Mouse (Mus musculus) forebrain, embryonic 14.5 days (tissue): ENCODE results near the gene Sowaha. TPM values are rescaled to one million over a fixed set of nuclear protein-coding genes. Genes with fewer than 3 reads are reported as not detected.
A peak's percentile ranks its signal among the peaks of the same experiment; 100 is the strongest.

ENCODE experiments used
- ATAC-seq: fragments of 200-750 bp; cut with Nextera tagmentation; 2 replicates; pipeline ENCODE4 v1.8.0; 2017; ENCODE audit warnings: mild to moderate bottlenecking, moderate library complexity
- DNase-seq: peaks from one replicate; pipeline ENCODE4 v3.0.0-alpha.2; 2015; ENCODE audit warnings: low spot score
- H3K27ac ChIP-seq: fragments of 300-500 bp; sonication (generic); 2 replicates; pipeline ENCODE4 v1.5.1; 2014; ENCODE audit warnings: low read depth, mild to moderate bottlenecking, control low read depth, low read length, moderate library complexity
- H3K27me3 ChIP-seq: fragments of 300-500 bp; sonication (generic); replicated peaks from 2 replicates; pipeline ENCODE4 v1.6.1; 2014; ENCODE audit warnings: low read length, control low read depth, mixed read lengths; ENCODE audit not compliant: control insufficient read depth, insufficient read depth
- H3K36me3 ChIP-seq: fragments of 300-500 bp; sonication (generic); 2 replicates; pipeline ENCODE4 v1.6.1; 2014; ENCODE audit warnings: low read length, control low read depth; ENCODE audit not compliant: control insufficient read depth, insufficient read depth
- H3K4me1 ChIP-seq: fragments of 300-500 bp; sonication (generic); 2 replicates; pipeline ENCODE4 v1.6.1; 2014; ENCODE audit warnings: antibody characterized with exemption, low read length, control low read depth; ENCODE audit not compliant: control insufficient read depth, insufficient read depth
- H3K4me2 ChIP-seq: fragments of 300-500 bp; sonication (generic); 2 replicates; pipeline ENCODE4 v1.6.1; 2014; ENCODE audit warnings: mild to moderate bottlenecking, control low read depth, low read length
- H3K4me3 ChIP-seq: fragments of 300-500 bp; sonication (generic); 2 replicates; pipeline ENCODE4 v1.5.1; 2014; ENCODE audit warnings: low read depth, low read length, control low read depth
- H3K9ac ChIP-seq: fragments of 300-500 bp; sonication (generic); 2 replicates; pipeline ENCODE4 v1.6.1; 2014; ENCODE audit warnings: mild to moderate bottlenecking, low read length, control low read depth, moderate library complexity
- H3K9me3 ChIP-seq: fragments of 300-500 bp; sonication (generic); replicated peaks from 2 replicates; pipeline ENCODE4 v1.6.1; 2016; ENCODE audit warnings: low read length, control low read depth, mixed read lengths; ENCODE audit not compliant: control insufficient read depth
- WGBS: fragments of 180-500 bp; shearing (Covaris S2); extraction: QIAGEN DNeasy Blood & Tissue Kit; methylation state at CpG from one replicate; pipeline ENCODE4 v1.1.7; 2014; 5-methylcytosine and 5-hydroxymethylcytosine counted together
- polyA plus RNA-seq: library from polyadenylated mRNA; unstranded; fragments of >200 nt; fragmentation: Nextera tagmentation; extraction: Ambion mirVana; gene quantifications from 2 replicates; pipeline ENCODE4 v1.2.1, GENCODE M21; 2014

Sowaha gene
- polyA plus RNA-seq, 1 experiment from 2014 or later = 1.2 TPM

DNA sequence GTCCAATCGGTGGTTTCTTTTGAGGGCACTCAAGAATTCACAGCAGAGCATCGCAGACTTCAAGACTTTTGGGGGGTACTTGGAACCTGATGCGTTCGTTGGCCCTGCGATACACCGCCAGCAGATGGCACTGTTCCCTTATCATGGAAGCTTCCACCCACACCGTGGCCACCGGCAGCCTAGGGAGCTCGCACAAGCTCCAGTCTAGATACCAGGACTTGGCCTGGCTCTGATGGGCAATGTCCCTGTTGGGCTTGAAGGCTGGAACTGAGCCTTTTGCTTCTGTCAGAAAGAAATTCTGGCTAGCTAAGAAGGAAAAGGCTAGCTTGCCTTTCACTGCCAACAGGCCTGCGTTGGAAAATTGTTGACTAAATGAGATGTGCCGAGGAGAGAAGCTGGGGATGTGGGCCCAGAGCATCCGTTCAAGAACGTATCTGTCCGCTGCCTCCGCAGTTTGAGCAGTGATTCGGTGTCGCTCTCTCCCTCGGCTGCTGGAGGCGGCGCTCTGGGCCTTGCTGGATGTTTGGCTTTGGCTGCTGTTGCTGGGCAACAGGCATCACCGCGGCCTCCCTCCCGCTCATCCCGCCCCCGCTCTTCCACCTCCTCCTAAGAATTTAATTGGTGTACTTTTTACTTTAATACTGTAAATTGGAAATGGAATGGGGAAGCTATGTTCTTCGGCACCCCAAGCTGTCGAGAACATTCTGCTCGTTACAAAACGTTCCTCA lies 9.9 kb downstream of the Sowaha start, which contains the start of gene Gm9837:
Gm9837 (minus strand) TSS at position 512 of the 728 bp plus-strand sequence.
- peak within 1 kb of the TSS; percentile 44; the same call in 1 of the 2 replicates for H3K9ac ChIP-seq
- no peaks in the 10 kb centered on the region for H3K36me3 ChIP-seq
- peaks cover 17% of the 10 kb centered on the region for H3K4me1 ChIP-seq
- no peaks in the 10 kb centered on the region for H3K9me3 ChIP-seq
- WGBS = 1% methylated on average over 29 of the region's 29 CpGs
- peak within 1 kb of the TSS; percentile 2; the same call in 1 of the 2 replicates for H3K27ac ChIP-seq
- ATAC-seq = peak; percentile 89
- peak within 1 kb of the TSS; percentile 10 for H3K4me3 ChIP-seq
- peaks cover 16% of the 10 kb centered on the region for H3K27me3 ChIP-seq
- H3K4me2 ChIP-seq = peak within 1 kb of the TSS; percentile 48
- DNase-seq = peak; percentile 96

DNA sequence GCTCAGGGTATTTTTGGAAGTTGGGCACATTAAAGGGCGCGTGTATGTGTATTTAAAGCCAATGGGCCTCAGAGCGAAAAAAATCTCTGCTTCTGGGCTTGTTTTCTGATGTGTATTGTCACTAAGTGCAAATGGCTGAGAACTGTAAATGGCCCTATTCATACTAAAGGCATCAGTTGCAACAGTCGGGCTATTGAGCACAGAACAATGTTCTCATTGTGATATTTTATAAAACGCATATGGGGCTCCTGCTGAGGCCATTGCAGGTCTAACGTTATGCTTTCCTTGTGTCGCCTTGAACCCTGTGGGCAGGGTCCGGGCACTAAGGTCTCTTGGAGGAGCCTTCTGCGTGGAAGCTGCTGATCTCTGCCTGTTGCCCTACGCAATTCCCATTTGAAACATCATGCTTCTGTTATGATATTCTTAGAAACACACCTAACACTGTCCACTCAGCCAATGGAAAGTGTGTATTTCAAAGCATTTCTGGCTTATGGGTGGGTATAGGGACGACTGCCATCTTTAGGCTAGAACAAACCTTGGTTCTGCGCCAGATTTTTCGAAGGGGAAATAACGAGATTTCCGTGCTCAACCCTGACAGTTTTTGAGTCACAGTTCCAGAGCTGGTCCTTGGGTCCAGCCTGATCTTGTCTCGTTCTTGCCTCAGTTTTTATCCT lies 10.6 kb downstream of the Sowaha start:
- H3K27me3 ChIP-seq = peaks cover 23% of the 10 kb centered on the region
- no peaks in the 10 kb centered on the region for H3K9me3 ChIP-seq
- ATAC-seq (peak; percentile 18; the same call in 1 of the 2 replicates), DNase-seq (no peak)
- H3K4me1 ChIP-seq = peaks cover 10% of the 10 kb centered on the region
- H3K36me3 ChIP-seq = no peaks in the 10 kb centered on the region
- H3K27ac ChIP-seq = no peak overlapping the region
- no peak overlapping the region for H3K9ac ChIP-seq
- H3K4me2 ChIP-seq = peak overlapping the region; percentile 48
- whole genome bisulfite sequencing = 23% methylated on average over 16 of the region's 16 CpGs
- 0 out of 2 replicates have a peak overlapping the region, but pooled peaks have one; percentile 10 for H3K4me3 ChIP-seq

GRCm38 (mm10) chr11:53466231-53466971 lies 13.7 kb downstream of the Sowaha start:
- no peaks in the 10 kb centered on the region for H3K9me3 ChIP-seq
- no peaks in the 10 kb centered on the region for H3K36me3 ChIP-seq
- H3K9ac ChIP-seq = peak overlapping the region; percentile 48
- H3K4me2 ChIP-seq = peak overlapping the region; percentile 51
- no peak overlapping the region for H3K27ac ChIP-seq
- peak overlapping the region; percentile 28 for H3K4me3 ChIP-seq
- H3K27me3 ChIP-seq = peaks cover 51% of the 10 kb centered on the region
- 8% methylated on average over 40 of the region's 40 CpGs for WGBS
- DNase-seq (peak; percentile 82), ATAC-seq (peak; percentile 54; the same call in 1 of the 2 replicates)
- H3K4me1 ChIP-seq = peaks cover 18% of the 10 kb centered on the region

DNA sequence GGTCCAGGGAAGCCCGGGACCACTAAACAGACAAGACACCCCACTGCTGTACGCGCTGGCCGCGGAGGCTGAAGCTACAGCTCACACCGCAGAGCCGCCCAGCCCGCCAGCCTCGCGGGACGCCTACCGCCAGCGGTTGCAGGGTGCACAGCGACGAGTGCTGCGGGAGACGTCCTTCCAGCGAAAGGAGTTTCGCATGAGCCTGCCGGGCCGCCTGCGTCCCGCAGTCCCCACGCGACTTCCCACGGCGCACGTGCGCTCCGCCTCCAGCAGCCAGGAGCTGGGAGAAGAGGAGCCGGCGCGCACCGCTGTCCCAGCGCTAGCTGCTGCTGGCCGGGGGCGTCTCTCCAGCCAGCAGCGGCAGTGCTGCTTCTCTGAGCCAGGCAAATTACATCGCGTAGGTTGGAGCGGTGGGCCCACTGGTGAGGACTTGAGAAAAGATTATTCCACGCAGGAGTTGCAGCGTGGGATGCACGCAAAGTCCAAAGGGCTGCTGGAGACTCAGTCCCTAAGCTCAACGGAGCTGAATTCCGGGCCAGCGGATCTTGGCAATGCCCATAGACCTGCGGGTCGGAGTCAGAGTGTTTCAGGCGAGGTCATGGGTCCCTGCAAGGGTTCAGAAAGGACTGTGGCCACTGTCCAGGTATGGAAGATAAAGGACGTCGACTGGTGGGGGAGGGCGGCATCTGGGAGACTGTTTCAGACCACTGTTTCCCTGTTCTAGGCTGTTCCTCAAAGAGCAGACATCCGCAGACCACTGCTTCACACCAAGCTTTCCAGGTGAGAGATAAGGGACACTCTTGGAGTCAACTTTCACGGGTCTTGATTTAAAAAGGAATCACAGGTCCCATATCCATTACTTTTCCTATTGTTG lies 16.3 kb downstream of the Sowaha start:
- peaks cover 54% of the 10 kb centered on the region for H3K27me3 ChIP-seq
- no peak overlapping the region for H3K27ac ChIP-seq
- H3K9me3 ChIP-seq = no peaks in the 10 kb centered on the region
- no peaks in the 10 kb centered on the region for H3K36me3 ChIP-seq
- H3K9ac ChIP-seq = peak overlapping the region; percentile 46
- peak overlapping the region; percentile 74 for H3K4me2 ChIP-seq
- DNase-seq (peak; percentile 51), ATAC-seq (no peak)
- 6% methylated on average over 54 of the region's 55 CpGs for WGBS
- H3K4me1 ChIP-seq = peaks cover 14% of the 10 kb centered on the region
- H3K4me3 ChIP-seq = peak overlapping the region; percentile 35

- Histone ChIP-seq H3K4me2 (no peak overlapping the region), H3K9ac (no peak overlapping the region), H3K27me3 (peaks cover 67% of the 10 kb centered on the region), H3K9me3 (no peaks in the 10 kb centered on the region), H3K36me3 (no peaks in the 10 kb centered on the region), H3K4me1 (peaks cover 12% of the 10 kb centered on the region), H3K4me3 (no peak overlapping the region), H3K27ac (no peak overlapping the region)
- DNase-seq (no peak), ATAC-seq (no peak)
- 18% methylated on average over 5 of the region's 5 CpGs for WGBS
Measured at GRCm38 (mm10) chr11:53461727-53462126, 18.3 kb downstream of the Sowaha start.

GRCm38 (mm10) chr11:53460192-53460591 lies 19.9 kb downstream of the Sowaha start:
- H3K9ac ChIP-seq = no peak overlapping the region
- H3K9me3 ChIP-seq = no peaks in the 10 kb centered on the region
- H3K27me3 ChIP-seq = peaks cover 60% of the 10 kb centered on the region
- ATAC-seq = no peak
- no peaks in the 10 kb centered on the region for H3K36me3 ChIP-seq
- H3K4me2 ChIP-seq = no peak overlapping the region
- 84% methylated on average over 3 of the region's 3 CpGs for WGBS
- no peak for DNase-seq
- H3K4me3 ChIP-seq = no peak overlapping the region
- peaks cover 8% of the 10 kb centered on the region for H3K4me1 ChIP-seq
- no peak overlapping the region for H3K27ac ChIP-seq

DNA sequence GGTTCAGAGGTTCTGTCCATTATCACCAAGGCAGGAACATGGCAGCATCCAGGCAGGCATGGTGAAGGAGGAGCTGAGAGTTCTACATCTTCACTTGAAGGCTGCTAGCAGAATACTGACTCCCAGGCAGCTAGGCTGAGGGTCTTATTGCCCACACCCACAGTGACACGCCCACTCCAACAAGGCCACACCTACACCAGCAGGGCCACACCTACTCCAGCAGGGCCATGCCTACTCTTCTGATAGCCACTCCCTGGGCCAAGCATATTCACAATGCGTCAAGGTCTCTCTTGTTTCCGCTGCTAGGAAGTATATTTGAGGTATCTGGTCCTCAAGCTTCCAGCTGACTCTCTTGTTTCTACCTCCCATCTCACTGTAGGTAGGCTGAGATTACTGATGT lies 21.1 kb downstream of the Sowaha start:
- H3K4me1 ChIP-seq = peaks cover 8% of the 10 kb centered on the region

DNA sequence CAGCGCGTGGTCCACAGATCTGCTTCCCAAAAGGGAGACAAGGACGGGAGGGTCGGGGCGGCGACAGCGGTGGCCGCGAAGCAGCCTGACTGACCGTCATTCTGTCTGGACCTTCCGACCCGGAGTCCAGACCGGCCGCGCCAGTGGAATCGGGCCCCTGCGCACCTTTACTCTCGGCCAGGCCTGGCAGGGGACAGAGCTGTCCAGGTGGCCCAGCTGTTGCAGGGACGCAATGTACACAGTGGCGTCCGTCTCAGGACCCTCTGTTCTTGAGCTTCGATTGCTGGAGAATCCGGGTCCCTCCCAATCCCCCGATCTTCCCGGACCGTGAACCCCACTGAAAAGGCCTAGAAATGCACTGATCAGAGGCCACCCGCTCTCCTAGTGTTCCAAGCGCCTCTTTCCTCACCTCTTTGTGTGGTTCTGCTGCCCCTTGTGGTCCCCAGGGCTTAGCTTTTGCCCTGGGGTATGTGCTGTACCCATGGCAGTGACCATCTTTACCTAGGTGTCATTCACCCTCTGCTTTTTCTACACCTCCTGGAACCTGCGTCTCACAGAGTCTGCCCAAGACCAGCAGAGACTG lies 22.6 kb downstream of the Sowaha start:
- DNase-seq = no peak
- peak overlapping the region; percentile 58 for H3K9ac ChIP-seq
- peaks cover 33% of the 10 kb centered on the region for H3K27me3 ChIP-seq
- peak overlapping the region; percentile 78 for H3K4me2 ChIP-seq
- 5% methylated on average over 29 of the region's 29 CpGs for WGBS
- H3K4me1 ChIP-seq = no peaks in the 10 kb centered on the region
- no peak overlapping the region for H3K27ac ChIP-seq
- no peaks in the 10 kb centered on the region for H3K36me3 ChIP-seq
- H3K4me3 ChIP-seq = peak overlapping the region; percentile 39
- H3K9me3 ChIP-seq = no peaks in the 10 kb centered on the region
- no peak for ATAC-seq

More for the DNA sequence above, 21.1 kb downstream of the Sowaha start:
- Histone ChIP-seq H3K27ac (no peak overlapping the region), H3K9ac (no peak overlapping the region), H3K27me3 (peaks cover 48% of the 10 kb centered on the region), H3K4me3 (no peak overlapping the region), H3K36me3 (no peaks in the 10 kb centered on the region), H3K4me2 (no peak overlapping the region), H3K9me3 (no peaks in the 10 kb centered on the region)
- ATAC-seq (no peak), DNase-seq (no peak)
- 67% methylated on average over 3 of the region's 3 CpGs for WGBS
